Mouse (Mus musculus) activated CD4-positive, CD25-positive, alpha-beta regulatory T cell (primary cell): ENCODE data around the gene Ssbp3. TPM values are rescaled to one million over a fixed set of nuclear protein-coding genes. Genes with fewer than 3 reads are reported as not detected.

Source experiments
- polyA plus RNA-seq, 2 experiments: library from polyadenylated mRNA; unstranded; fragments of 100-300 nt; shearing (Covaris generic); gene quantifications; one replicate each; pipeline ENCODE4 v1.2.1; 2017

Ssbp3 gene
- 100 to 1,000 TPM in 1 of 2 experiments, 10 to 100 TPM in 1; 63.9 to 112 TPM for polyA plus RNA-seq

DNA sequence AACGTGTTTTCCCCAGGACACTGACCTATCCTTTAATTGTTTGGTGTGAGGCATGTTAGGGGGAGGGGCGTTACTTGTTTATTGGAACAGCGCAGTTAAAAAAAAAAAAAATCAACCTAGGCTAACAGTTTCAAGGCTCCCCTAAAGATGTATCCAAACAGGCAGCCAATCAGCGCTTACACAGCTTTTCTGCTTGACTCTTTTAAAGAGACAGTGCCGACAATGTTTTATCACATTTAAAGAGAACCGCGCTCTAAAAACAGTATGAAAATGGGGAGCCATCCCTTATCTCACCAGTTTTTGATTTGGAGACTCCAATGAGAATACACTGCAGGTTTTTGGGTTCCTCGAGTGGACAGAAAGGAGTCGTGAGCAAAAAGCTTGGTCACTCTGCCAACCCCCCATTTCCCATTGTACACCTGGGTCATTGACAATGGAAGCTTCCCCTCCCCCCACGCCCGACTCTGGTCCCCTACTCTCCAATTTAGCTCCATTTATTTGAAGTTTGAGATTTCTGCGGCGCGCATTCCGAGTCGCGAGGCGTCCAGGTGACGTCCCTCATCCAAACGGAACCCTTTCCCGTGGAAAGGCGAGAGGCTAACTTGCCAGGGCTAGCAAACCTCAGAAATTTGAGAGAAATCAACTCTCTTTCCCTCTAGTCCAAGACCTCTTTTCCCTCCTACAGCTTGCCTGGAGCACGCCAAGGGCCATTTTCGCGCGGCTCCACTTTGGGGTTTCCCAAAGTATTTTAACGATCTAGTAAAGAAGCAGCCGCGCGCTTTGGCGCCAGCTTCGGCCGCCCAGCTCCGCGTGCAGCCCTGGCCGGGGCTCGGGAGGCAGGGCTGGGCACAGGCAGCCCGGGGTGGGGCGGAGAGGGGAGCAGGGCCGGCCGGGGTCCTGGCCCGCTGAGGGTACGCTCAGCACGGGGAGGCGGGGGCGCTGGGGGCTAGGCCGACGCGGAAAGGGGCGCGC, at the start of gene Ssbp3:
Gene Ssbp3, plus strand, starts transcription at position 501 of the 972 bp plus-strand sequence.

DNA sequence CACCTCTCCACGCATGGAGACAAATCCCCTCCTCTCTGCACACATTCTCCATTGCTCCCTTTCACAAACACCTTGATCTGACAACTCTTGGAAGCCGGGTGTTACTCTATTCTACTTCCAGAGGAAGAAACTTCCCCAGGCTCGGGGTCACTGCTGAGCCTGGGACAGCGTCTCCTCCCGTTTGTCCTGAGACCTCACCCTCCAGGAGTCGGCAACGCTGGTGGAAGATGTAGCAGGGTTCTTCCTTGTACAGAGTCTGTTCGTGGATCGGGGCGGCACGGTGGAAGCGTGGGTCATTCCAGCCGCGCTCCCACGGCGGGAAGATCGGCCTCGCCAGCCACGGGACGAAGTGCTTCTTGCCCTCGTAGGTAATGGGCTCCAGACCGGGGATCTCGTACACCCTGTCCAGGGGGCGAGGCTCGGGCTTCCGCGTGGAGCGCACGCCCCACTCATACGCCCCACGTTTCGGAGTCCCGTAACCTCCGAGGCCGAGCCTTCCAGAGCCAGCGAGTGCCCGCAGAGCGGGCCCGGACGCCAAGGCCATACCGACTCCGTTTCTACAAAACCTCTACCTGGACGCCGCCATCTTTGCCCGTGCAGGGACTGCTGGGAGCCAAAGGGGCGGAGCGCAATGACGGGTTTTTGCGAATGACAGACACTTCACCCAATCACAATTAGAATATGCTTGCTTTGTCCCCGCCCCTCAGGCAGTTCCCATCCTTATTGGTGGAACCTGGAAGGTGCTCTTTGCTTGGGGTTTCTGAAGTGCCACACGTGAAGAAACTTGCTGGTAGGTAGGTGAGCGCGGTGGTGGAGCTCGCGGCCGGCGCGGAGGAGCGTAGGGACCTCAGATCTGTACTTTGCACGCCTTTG, 156.0 kb downstream of the Ssbp3 start, which contains the start of the genes Mrpl37 and Cyb5rl:
Gene Mrpl37, minus strand, starts transcription at position 617 of the 873 bp plus-strand sequence.
Gene Cyb5rl, plus strand, starts transcription at position 737 of the 873 bp plus-strand sequence.

DNA sequence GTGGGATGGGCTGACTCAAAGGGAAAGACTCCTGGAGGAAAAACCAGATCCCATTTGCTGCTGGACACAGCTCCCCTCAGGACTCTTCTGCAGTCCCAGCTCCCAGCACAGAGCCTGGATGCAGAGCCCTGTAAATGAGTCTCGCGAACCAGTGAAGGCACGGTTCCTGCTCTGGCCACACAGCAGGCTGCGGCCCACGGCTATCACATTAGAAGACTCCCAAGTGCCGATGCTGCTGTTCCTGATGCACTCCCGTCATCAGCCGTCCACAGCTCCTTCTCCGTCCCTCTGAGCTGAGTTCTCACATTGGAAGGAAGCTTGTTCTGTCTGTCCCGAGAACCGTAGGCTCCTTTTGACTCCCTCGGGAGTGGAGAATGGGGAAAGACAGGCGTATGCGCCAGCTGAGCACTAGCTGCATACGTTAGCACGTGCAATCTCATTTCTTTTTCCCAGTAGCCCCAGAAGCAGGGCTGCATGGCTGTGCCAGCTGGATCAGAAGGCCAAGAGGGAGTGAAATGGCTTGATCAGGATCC, 186.4 kb downstream of the Ssbp3 start, which contains the start of gene Cdcp2:
Gene Cdcp2, plus strand, starts transcription at position 51 of the 533 bp plus-strand sequence.

Other genes starting within 250 kb of the Ssbp3 start
- gene Ttc4, start 231.8 kb upstream of the Ssbp3 start, polyA plus RNA-seq = 10 to 100 TPM; 53.5 to 59.4 TPM
- gene Mroh7, start 179.8 kb upstream of the Ssbp3 start, polyA plus RNA-seq = not detected
- gene Fam151a, start 176.8 kb upstream of the Ssbp3 start, polyA plus RNA-seq = not detected
- gene Acot11, start 105.7 kb upstream of the Ssbp3 start, polyA plus RNA-seq = 10 to 100 TPM in 1 of 2 experiments, 1 to 10 TPM in 1; 4.0 to 18.2 TPM
- gene Mrpl37, start 156.2 kb downstream of the Ssbp3 start, polyA plus RNA-seq = 10 to 100 TPM; 57.7 to 68.4 TPM
- 1 to 10 TPM; 3.4 to 4.2 TPM for gene Cyb5rl, start 156.3 kb downstream of the Ssbp3 start, polyA plus RNA-seq
- under 1 TPM in 1 of 2 experiments, not detected in 1; 0.21 TPM for gene Cdcp2, start 186.2 kb downstream of the Ssbp3 start, polyA plus RNA-seq